Mouse (Mus musculus) CH12.LX (cell line): Measurements from ENCODE around the gene Ckap4. TPM values are rescaled to one million over a fixed set of nuclear protein-coding genes. Genes with fewer than 3 reads are reported as not detected.

Experiments used
- DNase-seq: peaks from one replicate; pipeline ENCODE4 v3.0.0-alpha.2; 2013; ENCODE audit errors: extremely low read depth
- H3K27ac ChIP-seq: 2 replicates; pipeline ENCODE4 v1.5.1; 2012; ENCODE audit warnings: low read depth, mild to moderate bottlenecking, control low read depth, moderate library complexity; ENCODE audit not compliant: insufficient read depth
- H3K27me3 ChIP-seq: replicated peaks from 2 replicates; pipeline ENCODE3; 2012; ENCODE audit warnings: inconsistent platforms
- H3K36me3 ChIP-seq, 2 experiments: replicated peaks in 1 of 2; 2 replicates each; pipeline versions ENCODE3 to v1.6.1; 2012; ENCODE audit warnings: inconsistent platforms in 1 of 2, low read length in 1 of 2, mild to moderate bottlenecking in 1 of 2, mixed read lengths in 1 of 2, moderate library complexity in 1 of 2; ENCODE audit not compliant: control insufficient read depth in 1 of 2, insufficient read depth in 1 of 2
- H3K4me1 ChIP-seq, 2 experiments: 2 replicates each; pipeline ENCODE4 v1.6.1; 2012; ENCODE audit warnings: inconsistent platforms in 1 of 2, moderate library complexity in 1 of 2; ENCODE audit not compliant: insufficient read depth in 2 of 2, control insufficient read depth in 1 of 2
- H3K4me2 ChIP-seq: 2 replicates; pipeline ENCODE4 v1.6.1; 2012; ENCODE audit warnings: low read depth, mild to moderate bottlenecking, control low read depth; ENCODE audit not compliant: poor library complexity, insufficient read depth, severe bottlenecking
- H3K4me3 ChIP-seq, 3 experiments: fragments of 150-350 bp in 1 of 3; sonication (generic) in 1 of 3; replicated peaks in 1 of 3; 2 replicates each; pipeline versions ENCODE3 to v1.5.1; 2011 to 2012; ENCODE audit warnings: low read depth in 2 of 3, low read length in 2 of 3, mild to moderate bottlenecking in 2 of 3, moderate library complexity in 2 of 3, control low read depth in 1 of 3, improper control_type of control experiment in 1 of 3, inconsistent platforms in 1 of 3, mixed read lengths in 1 of 3; ENCODE audit not compliant: poor library complexity in 1 of 3
- H3K79me2 ChIP-seq: replicated peaks from 2 replicates; pipeline ENCODE4 v1.6.1; 2012; ENCODE audit warnings: mild to moderate bottlenecking, moderate library complexity; ENCODE audit not compliant: control insufficient read depth, poor library complexity, insufficient read depth, severe bottlenecking; ENCODE audit errors: extremely low read depth
- H3K9ac ChIP-seq: 2 replicates; pipeline ENCODE4 v1.6.1; 2012; ENCODE audit warnings: low read depth, mild to moderate bottlenecking, control low read depth, moderate library complexity; ENCODE audit not compliant: insufficient read depth
- H3K9me3 ChIP-seq: replicated peaks from 2 replicates; pipeline ENCODE3; 2012; ENCODE audit warnings: low read length, inconsistent platforms, mixed read lengths
- BHLHE40 ChIP-seq: IDR thresholded peaks from 2 replicates; pipeline ENCODE4 v1.6.1; 2011; ENCODE audit warnings: mild to moderate bottlenecking, low read depth, low read length, improper control_type of control experiment
- CHD1 ChIP-seq: IDR thresholded peaks from 2 replicates; pipeline ENCODE4 v1.6.1; 2012; ENCODE audit warnings: low read depth, low read length, improper control_type of control experiment, inconsistent platforms
- CTCF ChIP-seq, 2 experiments: IDR thresholded peaks in 1 of 2; conservative IDR thresholded peaks in 1 of 2; 2 replicates each; pipeline ENCODE4 v1.5.1; 2011 to 2012; ENCODE audit warnings: low read depth in 2 of 2, low read length in 2 of 2, improper control_type of control experiment in 1 of 2, inconsistent platforms in 1 of 2, mild to moderate bottlenecking in 1 of 2, moderate library complexity in 1 of 2
- E2F4 ChIP-seq: IDR thresholded peaks from 2 replicates; pipeline ENCODE4 v1.6.1; 2011; ENCODE audit warnings: low read depth, low read length, improper control_type of control experiment; ENCODE audit not compliant: insufficient replicate concordance
- ELF1 ChIP-seq: IDR thresholded peaks from 2 replicates; pipeline ENCODE4 v1.6.1; 2014; ENCODE audit warnings: low read depth, mild to moderate bottlenecking, inconsistent platforms, low read length, improper control_type of control experiment
- EP300 ChIP-seq: IDR thresholded peaks from 2 replicates; pipeline ENCODE4 v1.6.1; 2011; ENCODE audit warnings: low read length, improper control_type of control experiment
- ETS1 ChIP-seq: conservative IDR thresholded peaks from 2 replicates; pipeline ENCODE4 v1.6.1; 2012; ENCODE audit warnings: low read depth, mild to moderate bottlenecking, inconsistent platforms, low read length, improper control_type of control experiment, moderate library complexity
- IRF4 ChIP-seq: IDR thresholded peaks from 2 replicates; pipeline ENCODE4 v1.6.1; 2014; ENCODE audit warnings: low read depth, mild to moderate bottlenecking, inconsistent platforms, low read length, improper control_type of control experiment
- JUND ChIP-seq: conservative IDR thresholded peaks from 2 replicates; pipeline ENCODE4 v1.6.1; 2011; ENCODE audit warnings: low read depth, low read length, improper control_type of control experiment
- MEF2A ChIP-seq: IDR thresholded peaks from 2 replicates; pipeline ENCODE4 v1.6.1; 2014; ENCODE audit warnings: low read depth, mild to moderate bottlenecking, inconsistent platforms, low read length, improper control_type of control experiment, borderline replicate concordance
- MXI1 ChIP-seq: IDR thresholded peaks from 2 replicates; pipeline ENCODE4 v1.6.1; 2011; ENCODE audit warnings: mild to moderate bottlenecking, low read depth, low read length, improper control_type of control experiment
- MYC ChIP-seq: IDR thresholded peaks from 2 replicates; pipeline ENCODE4 v1.6.1; 2011; ENCODE audit warnings: low read depth, mild to moderate bottlenecking, improper control_type of control experiment, low read length
- NELFE ChIP-seq: IDR thresholded peaks from 2 replicates; pipeline ENCODE4 v1.6.1; 2011; ENCODE audit warnings: low read depth, low read length, improper control_type of control experiment
- POLR2AphosphoS2 ChIP-seq: IDR thresholded peaks from 2 replicates; pipeline ENCODE4 v1.6.1; 2011; ENCODE audit warnings: low read depth, low read length, improper control_type of control experiment
- RAD21 ChIP-seq: IDR thresholded peaks from 2 replicates; pipeline ENCODE4 v1.6.1; 2011; ENCODE audit warnings: low read depth, mild to moderate bottlenecking, low read length, improper control_type of control experiment, moderate library complexity
- SMC3 ChIP-seq: IDR thresholded peaks from 2 replicates; pipeline ENCODE4 v1.6.1; 2011; ENCODE audit warnings: low read depth, low read length, improper control_type of control experiment
- TCF12 ChIP-seq: IDR thresholded peaks from 2 replicates; pipeline ENCODE4 v1.6.1; 2014; ENCODE audit warnings: low read depth, mild to moderate bottlenecking, inconsistent platforms, low read length, improper control_type of control experiment
- UBTF ChIP-seq: IDR thresholded peaks from 2 replicates; pipeline ENCODE4 v1.6.1; 2012; ENCODE audit warnings: low read depth, mild to moderate bottlenecking, inconsistent platforms, low read length, improper control_type of control experiment, moderate library complexity
- ZMIZ1 ChIP-seq: IDR thresholded peaks from 2 replicates; pipeline ENCODE4 v1.6.1; 2012; ENCODE audit warnings: low read depth, mild to moderate bottlenecking, inconsistent platforms, low read length, improper control_type of control experiment
- dilution Hi-C: fragments of 300-500 bp; cut with MboI; formaldehyde crosslinking; loops from 2 replicates; pipeline ENCODE4 v1.14.3; 2020; ENCODE audit warnings: low sequenced_read_pairs; ENCODE audit not compliant: extremely low pct_unique_long_range_greater_than_20kb, extremely low pct_ligation_motif_present
- in situ Hi-C: fragments of 300-500 bp; cut with MboI; formaldehyde crosslinking; loops from 3 replicates; pipeline ENCODE4 v1.14.3; 2019; ENCODE audit warnings: low sequenced_read_pairs, low pct_ligation_motif_present, low pct_unique_long_range_greater_than_20kb, mixed read lengths
- polyA plus RNA-seq: library from polyadenylated mRNA; unstranded; fragments of >175 nt; gene quantifications from 2 replicates; pipeline ENCODE4 v1.2.1, GENCODE M21; 2012; ENCODE audit warnings: low read depth; ENCODE audit not compliant: insufficient read length
- total RNA-seq, 2 experiments: library from RNA; depleted of rRNA; stranded (reverse); fragments of 300-350 nt in 1 of 2; fragments of >200 nt in 1 of 2; gene quantifications; 2 replicates each; pipeline ENCODE4 v1.2.3; 2012 to 2014

Gene Ckap4
- total and polyA plus RNA-seq, 3 experiments: 24.4 to 71.2 (median 35.0) TPM

GRCm38 (mm10) chr10:84498867-84499266, 35.0 kb downstream of the Ckap4 start:
- Histone ChIP-seq H3K9me3 (no peaks in the 10 kb centered on the region), H3K36me3 (no peaks in the 10 kb centered on the region), H3K27me3 (no peaks in the 10 kb centered on the region), H3K4me2 (no peak overlapping the region), H3K4me1 (no peaks in the 10 kb centered on the region), H3K27ac (no peak overlapping the region), H3K4me3 (no peak overlapping the region), H3K9ac (no peak overlapping the region), H3K79me2 (no peaks in the 10 kb centered on the region)
- in situ Hi-C loops: no loop called here
- dilution Hi-C loops: no loop called here
- TF ChIP-seq MXI1: no peak
- DNase-seq: no peak

GRCm38 (mm10) chr10:84496805-84497204, 37.1 kb downstream of the Ckap4 start:
- in situ Hi-C loops: no loop called here
- dilution Hi-C loops: no loop called here
- Histone ChIP-seq H3K4me2 (no peak overlapping the region), H3K36me3 (no peaks in the 10 kb centered on the region), H3K9me3 (no peaks in the 10 kb centered on the region), H3K79me2 (no peaks in the 10 kb centered on the region), H3K4me1 (no peaks in the 10 kb centered on the region), H3K4me3 (no peak overlapping the region), H3K27me3 (no peaks in the 10 kb centered on the region), H3K27ac (no peak overlapping the region), H3K9ac (no peak overlapping the region)
- TF ChIP-seq JUND (no peak), ETS1 (no peak), MEF2A (no peak), ELF1 (no peak), CTCF (conservative IDR thresholded peaks at IDR 0.05 in 1 of 2, IDR thresholded peaks at IDR 0.05 in 1 of 2; ENCODE audit: low read depth in 2 of 2, low read length in 2 of 2) (no peak), ZMIZ1 (no peak), IRF4 (no peak), NELFE (no peak), BHLHE40 (no peak), TCF12 (no peak)
- DNase-seq: no peak

DNA sequence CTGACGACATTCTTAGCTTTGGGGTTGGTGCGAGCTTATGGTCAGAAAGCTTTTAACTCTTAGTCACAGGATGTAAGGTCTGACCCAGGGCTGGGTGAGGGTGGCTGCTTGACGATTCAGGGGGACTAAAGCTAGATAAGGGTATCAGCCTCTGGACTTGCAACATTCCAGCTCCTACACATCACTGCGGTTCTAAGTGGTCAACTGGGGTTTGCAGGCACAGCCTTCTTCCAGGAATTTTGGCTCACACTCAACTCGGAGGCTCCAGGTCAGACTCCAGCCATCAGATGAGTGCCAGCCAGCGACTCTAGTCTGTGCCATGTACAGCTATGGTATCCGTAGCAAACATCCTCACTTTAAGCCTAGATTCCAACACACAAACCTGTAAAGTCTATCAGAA, 39.4 kb downstream of the Ckap4 start:
- dilution Hi-C loops: no loop called here

More for the DNA sequence above, 39.4 kb downstream of the Ckap4 start:
- no peaks in the 10 kb centered on the region for H3K79me2 ChIP-seq
- H3K27ac ChIP-seq: no peak overlapping the region
- no peak overlapping the region for H3K4me2 ChIP-seq
- H3K36me3 ChIP-seq: no peaks in the 10 kb centered on the region
- no peak for DNase-seq
- no peaks in the 10 kb centered on the region for H3K9me3 ChIP-seq
- peaks cover 2% of the 10 kb centered on the region for H3K27me3 ChIP-seq
- no peak overlapping the region for H3K9ac ChIP-seq
- TF ChIP-seq MYC (no peak), CHD1 (no peak), NELFE (no peak), SMC3 (no peak), ETS1 (no peak), TCF12 (no peak), ELF1 (no peak), BHLHE40 (no peak), EP300 (no peak), RAD21 (no peak), UBTF (no peak), E2F4 (no peak), POLR2AphosphoS2 (no peak)
- no peak overlapping the region for H3K4me3 ChIP-seq
- H3K4me1 ChIP-seq: no peaks in the 10 kb centered on the region
- in situ Hi-C loops: no loop called here
